Mouse (Mus musculus) limb, embryonic 14.5 days (tissue): ENCODE data around the gene Opa3. TPM values are rescaled to one million over a fixed set of nuclear protein-coding genes. Genes with fewer than 3 reads are reported as not detected.
A peak's percentile ranks its signal among the peaks of the same experiment; 100 is the strongest.
"Not testable (repeated sequence)": the region's sequence is repeated elsewhere in the genome, so short reads cannot be mapped to it uniquely, and the experiment has no call there.

Experiments
- ATAC-seq: fragments of 200-750 bp; cut with Nextera tagmentation; 2 replicates; pipeline ENCODE4 v1.8.0; 2017; ENCODE audit warnings: low read depth, moderate number of reproducible peaks, moderate TSS enrichment; ENCODE audit not compliant: low FRiP score
- DNase-seq: peaks from one replicate; pipeline ENCODE4 v3.0.0-alpha.2; 2015; ENCODE audit warnings: low spot score
- H3K27ac ChIP-seq: fragments of 300-500 bp; sonication (generic); replicated peaks from 2 replicates; pipeline ENCODE4 v1.5.1; 2014; ENCODE audit warnings: low read depth, mild to moderate bottlenecking, low read length, moderate library complexity, mixed read lengths
- H3K27me3 ChIP-seq: fragments of 300-500 bp; sonication (generic); 2 replicates; pipeline ENCODE4 v1.6.1; 2014; ENCODE audit warnings: low read length, mixed read lengths; ENCODE audit not compliant: control insufficient read depth, insufficient read depth
- H3K36me3 ChIP-seq: fragments of 300-500 bp; sonication (generic); 2 replicates; pipeline ENCODE4 v1.6.1; 2014; ENCODE audit warnings: mild to moderate bottlenecking, low read length, moderate library complexity, mixed read lengths; ENCODE audit not compliant: control insufficient read depth, insufficient read depth
- H3K4me1 ChIP-seq: fragments of 300-500 bp; sonication (generic); 2 replicates; pipeline ENCODE4 v1.6.1; 2014; ENCODE audit warnings: antibody characterized with exemption, low read length, mixed read lengths; ENCODE audit not compliant: control insufficient read depth, insufficient read depth
- H3K4me2 ChIP-seq: fragments of 300-500 bp; sonication (generic); replicated peaks from 2 replicates; pipeline ENCODE4 v1.6.1; 2014; ENCODE audit warnings: low read depth, mild to moderate bottlenecking, low read length, moderate library complexity; ENCODE audit not compliant: severe bottlenecking
- H3K4me3 ChIP-seq: fragments of 300-500 bp; sonication (generic); replicated peaks from 2 replicates; pipeline ENCODE4 v1.5.1; 2014; ENCODE audit warnings: low read length
- H3K9ac ChIP-seq: fragments of 300-500 bp; sonication (generic); 2 replicates; pipeline ENCODE4 v1.6.1; 2014; ENCODE audit warnings: mild to moderate bottlenecking, low read depth, low read length, moderate library complexity; ENCODE audit not compliant: severe bottlenecking
- H3K9me3 ChIP-seq: fragments of 300-500 bp; sonication (generic); 2 replicates; pipeline ENCODE4 v1.6.1; 2016; ENCODE audit warnings: low read length; ENCODE audit not compliant: control insufficient read depth
- POLR2A ChIP-seq: fragments of 200-500 bp; IDR thresholded peaks from 2 replicates; pipeline ENCODE4 v1.8.0; 2012; ENCODE audit warnings: inconsistent platforms, mild to moderate bottlenecking, moderate library complexity, borderline replicate concordance; ENCODE audit not compliant: insufficient read depth, insufficient read length; ENCODE audit errors: extremely low read depth
- WGBS: fragments of 180-500 bp; shearing (Covaris S2); extraction: QIAGEN DNeasy Blood & Tissue Kit; methylation state at CpG from one replicate; pipeline ENCODE4 v1.1.7; 2014; 5-methylcytosine and 5-hydroxymethylcytosine counted together
- polyA plus RNA-seq, 2 experiments: library from polyadenylated mRNA; depleted of rRNA in 1 of 2; stranded (reverse) in 1 of 2; unstranded in 1 of 2; fragments of >200 nt; fragmentation: Nextera tagmentation in 1 of 2; extraction: Ambion mirVana in 1 of 2; gene quantifications; 2 replicates each; pipeline versions ENCODE4 v1.2.1 to v1.2.3; 2012 to 2014

Gene Opa3
- polyA plus RNA-seq, 2 experiments: 19.6 to 27.5 TPM

DNA sequence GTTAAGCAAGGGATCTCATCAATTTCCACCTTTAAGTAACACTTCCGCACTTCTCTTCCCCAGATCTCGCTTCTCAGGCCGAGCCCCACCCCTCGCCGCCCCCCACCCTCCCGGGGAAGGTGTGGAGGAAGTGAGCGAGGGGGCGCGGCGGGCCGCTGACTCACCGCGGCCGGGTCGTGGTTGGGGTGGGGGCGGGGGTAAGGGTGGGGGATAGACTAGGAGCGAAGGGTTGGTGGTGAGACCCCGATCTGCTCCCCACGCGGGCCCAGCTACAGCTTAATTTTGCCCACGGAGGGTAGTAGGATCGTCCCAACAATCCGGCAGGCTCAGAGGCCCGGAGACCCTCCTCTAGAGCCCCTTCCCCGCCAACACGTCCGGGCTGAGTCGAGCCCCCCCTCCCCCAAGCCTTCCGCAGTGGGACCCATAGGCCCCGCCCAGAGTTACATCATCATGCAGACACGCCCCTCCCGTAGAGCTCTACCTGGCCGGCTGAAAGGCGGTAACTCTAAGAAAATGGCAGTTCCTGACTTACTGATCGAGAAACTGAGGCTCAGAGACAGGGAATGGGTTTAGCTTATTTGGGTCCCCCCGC lies 44.1 kb downstream of the Opa3 start:
- ATAC-seq: peak; percentile 82
- DNase-seq: peak; percentile 80

DNA sequence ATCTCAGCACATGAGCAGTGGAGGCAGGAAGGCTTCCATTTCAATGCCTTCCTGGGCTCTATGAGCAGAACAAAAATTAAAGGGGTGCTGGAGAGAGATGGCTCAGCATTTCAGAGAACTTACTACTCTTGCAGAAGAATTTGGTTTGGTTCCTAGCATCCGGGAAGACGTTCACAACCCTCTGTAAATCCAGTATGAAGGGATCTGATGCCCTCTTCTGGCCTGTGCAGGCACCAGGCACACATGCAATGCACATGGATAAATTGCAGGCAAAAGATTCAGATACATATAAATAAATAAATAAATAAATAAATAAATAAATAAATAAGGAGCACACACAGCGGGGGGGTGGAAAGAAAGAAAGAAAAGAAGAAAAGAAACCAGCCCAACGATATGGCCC lies 48.1 kb downstream of the Opa3 start:
- ATAC-seq: no peak
- Histone ChIP-seq H3K27me3 (peaks cover 36% of the 10 kb centered on the region), H3K9me3 (no peaks in the 10 kb centered on the region), H3K27ac (no peak overlapping the region), H3K4me1 (no peaks in the 10 kb centered on the region), H3K36me3 (no peaks in the 10 kb centered on the region), H3K4me3 (no peak overlapping the region), H3K4me2 (no peak overlapping the region), H3K9ac (no peak overlapping the region)
- WGBS: 50% methylated on average over 4 of the region's 4 CpGs
- no peak for TF ChIP-seq POLR2A
- DNase-seq: no peak

More for the DNA sequence above, 44.1 kb downstream of the Opa3 start:
- Histone ChIP-seq H3K27me3 (no peaks in the 10 kb centered on the region), H3K9ac (peak overlapping the region; percentile 77), H3K36me3 (peaks cover 7% of the 10 kb centered on the region), H3K27ac (peak overlapping the region; percentile 76), H3K9me3 (no peaks in the 10 kb centered on the region), H3K4me1 (peaks cover 18% of the 10 kb centered on the region), H3K4me3 (peak overlapping the region; percentile 92), H3K4me2 (peak overlapping the region; percentile 97)
- under 1% methylated on average over 34 of the region's 36 CpGs for WGBS
- TF ChIP-seq POLR2A: 0 out of 2 replicates have a peak, but pooled peaks have one; percentile 16

DNA sequence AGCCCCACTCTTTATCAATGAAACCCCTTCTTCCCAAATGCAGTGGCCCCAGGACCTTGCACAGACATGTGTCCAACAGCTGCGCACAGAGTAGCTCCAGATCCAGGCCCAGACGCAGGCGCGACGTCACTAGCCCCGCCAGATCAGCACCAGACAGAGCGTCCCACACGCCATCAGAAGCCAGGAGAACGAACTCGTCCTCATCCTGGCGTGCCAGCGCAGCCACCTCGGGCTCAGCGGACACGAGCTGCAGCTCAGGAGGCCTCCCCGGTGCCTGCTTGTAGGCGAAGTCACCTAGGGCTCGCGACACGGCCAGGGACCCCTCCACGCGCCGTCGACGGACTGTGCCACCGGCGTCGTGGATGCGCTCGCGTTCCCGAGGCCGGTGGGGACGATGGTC lies 50.9 kb downstream of the Opa3 start:
- H3K9me3 ChIP-seq: no peaks in the 10 kb centered on the region
- WGBS: 2% methylated on average over 29 of the region's 34 CpGs
- H3K4me2 ChIP-seq: peak overlapping the region; percentile 25; the same call in 1 of the 2 replicates
- peak overlapping the region; percentile 19; the same call in 1 of the 2 replicates for H3K4me3 ChIP-seq
- ATAC-seq: no peak
- H3K27me3 ChIP-seq: peaks cover 37% of the 10 kb centered on the region
- peaks cover 5% of the 10 kb centered on the region; the same call in 1 of the 2 replicates for H3K4me1 ChIP-seq
- TF ChIP-seq POLR2A: no peak
- no peaks in the 10 kb centered on the region for H3K36me3 ChIP-seq
- DNase-seq: no peak
- H3K27ac ChIP-seq: no peak overlapping the region
- H3K9ac ChIP-seq: no peak overlapping the region

DNA sequence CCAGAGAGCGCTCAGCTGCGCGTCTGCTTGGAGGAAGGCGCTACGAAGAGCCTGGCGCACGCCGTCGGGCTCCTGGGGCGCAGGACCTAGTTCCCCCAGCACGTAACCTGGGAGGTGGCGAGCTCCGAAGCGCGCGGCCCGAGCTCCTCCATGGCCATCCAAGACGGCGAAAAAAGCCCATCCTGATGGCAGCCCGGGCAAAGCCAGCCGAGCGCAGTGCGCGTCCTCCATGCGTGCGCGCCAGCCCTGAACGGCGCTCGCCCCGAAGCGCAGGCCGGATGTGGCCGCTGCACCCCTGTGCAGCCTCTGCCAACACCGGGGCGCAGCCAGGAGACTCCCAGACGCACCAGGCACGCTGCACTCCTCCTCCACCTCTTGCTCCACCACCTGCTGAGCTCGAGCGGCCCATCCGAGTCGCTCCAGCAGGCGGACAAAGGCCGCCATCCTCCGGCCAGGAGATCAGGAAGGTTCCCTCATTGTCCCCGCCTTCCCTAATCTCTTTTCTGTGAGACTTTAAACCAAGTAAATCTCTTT lies 51.5 kb downstream of the Opa3 start, which contains the start of gene Ppm1n:
Ppm1n (minus strand) TSS at position 484 of the 534 bp plus-strand sequence.
- H3K4me3 ChIP-seq: peak within 1 kb of the TSS; percentile 19
- no peak for TF ChIP-seq POLR2A
- no peak within 1 kb of the TSS for H3K27ac ChIP-seq
- H3K4me1 ChIP-seq: peaks cover 5% of the 10 kb centered on the region; the same call in 1 of the 2 replicates
- peaks cover 37% of the 10 kb centered on the region for H3K27me3 ChIP-seq
- no peaks in the 10 kb centered on the region for H3K36me3 ChIP-seq
- ATAC-seq (no peak), DNase-seq (no peak)
- H3K9ac ChIP-seq: no peak within 1 kb of the TSS
- 2% methylated on average over 35 of the region's 46 CpGs for WGBS
- H3K4me2 ChIP-seq: peak within 1 kb of the TSS; percentile 25; the same call in 1 of the 2 replicates
- no peaks in the 10 kb centered on the region for H3K9me3 ChIP-seq

DNA sequence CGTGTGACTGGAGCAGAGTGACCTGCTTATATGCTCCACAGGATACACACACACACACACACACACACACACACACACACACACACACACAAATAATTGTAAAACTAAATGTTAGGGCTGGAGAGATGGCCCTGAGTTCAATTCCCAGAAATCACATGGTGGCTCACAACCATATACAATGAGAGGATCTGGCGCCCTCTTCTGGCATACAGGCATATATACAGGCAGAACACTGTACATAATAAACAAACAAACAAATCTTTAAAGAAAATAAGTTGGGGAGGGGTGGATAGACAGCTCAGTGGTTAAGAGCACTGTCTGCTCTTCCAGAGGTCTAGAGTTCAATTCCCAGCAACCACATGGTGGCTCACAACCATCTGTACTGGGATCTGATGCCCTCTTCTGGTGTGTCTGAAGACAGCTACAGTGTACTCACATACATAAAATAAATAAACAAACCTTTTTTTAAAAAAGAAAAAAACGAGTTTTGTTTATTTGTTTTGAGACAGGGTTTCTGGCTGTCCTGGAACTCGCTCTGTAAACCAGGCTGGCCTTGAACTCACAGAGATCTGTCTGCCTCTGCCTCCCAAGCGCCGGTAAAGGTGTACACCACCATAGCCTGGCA lies 53.7 kb downstream of the Opa3 start:
- peak overlapping the region; percentile 98 for H3K4me2 ChIP-seq
- H3K36me3 ChIP-seq, H3K9ac ChIP-seq, H3K27ac ChIP-seq, DNase-seq, H3K4me1 ChIP-seq, H3K9me3 ChIP-seq, ATAC-seq: not testable (repeated sequence)
- peaks cover 37% of the 10 kb centered on the region for H3K27me3 ChIP-seq
- H3K4me3 ChIP-seq: peak overlapping the region; percentile 52; the same call in 1 of the 2 replicates
- WGBS: 37% methylated on average over 6 of the region's 6 CpGs
